Mouse (Mus musculus) liver, postnatal 0 days (tissue): Measurements from ENCODE around the gene Mtss1l. TPM values are rescaled to one million over a fixed set of nuclear protein-coding genes. Genes with fewer than 3 reads are reported as not detected.

ENCODE experiments used
- ATAC-seq: fragments of 200-750 bp; cut with Nextera tagmentation; 2 replicates; pipeline ENCODE4 v1.8.0; 2017; ENCODE audit warnings: mild to moderate bottlenecking, moderate library complexity
- DNase-seq: peaks from one replicate; pipeline ENCODE4 v3.0.0-alpha.2; 2016
- H3K27ac ChIP-seq: fragments of 300-500 bp; sonication (generic); 2 replicates; pipeline ENCODE4 v1.5.1; 2014; ENCODE audit warnings: antibody characterized with exemption, moderate library complexity, mild to moderate bottlenecking, low read depth
- H3K27me3 ChIP-seq: fragments of 300-500 bp; sonication (generic); 2 replicates; pipeline ENCODE4 v1.6.1; 2014; ENCODE audit warnings: low read length, control low read depth, mixed read lengths; ENCODE audit not compliant: insufficient read depth
- H3K36me3 ChIP-seq: fragments of 300-500 bp; sonication (generic); replicated peaks from 2 replicates; pipeline ENCODE4 v1.6.1; 2014; ENCODE audit warnings: mild to moderate bottlenecking, control low read depth, low read length, moderate library complexity, mixed read lengths; ENCODE audit not compliant: insufficient read depth
- H3K4me1 ChIP-seq: fragments of 300-500 bp; sonication (generic); 2 replicates; pipeline ENCODE4 v1.6.1; 2014; ENCODE audit warnings: antibody characterized with exemption, mild to moderate bottlenecking, control low read depth; ENCODE audit not compliant: insufficient read depth
- H3K4me2 ChIP-seq: fragments of 300-500 bp; sonication (generic); 2 replicates; pipeline ENCODE4 v1.6.1; 2014; ENCODE audit warnings: low read depth, mild to moderate bottlenecking, low read length, moderate library complexity, mixed read lengths
- H3K4me3 ChIP-seq: fragments of 300-500 bp; sonication (generic); 2 replicates; pipeline ENCODE4 v1.5.1; 2014; ENCODE audit warnings: low read depth, low read length
- H3K9ac ChIP-seq: fragments of 300-500 bp; sonication (generic); replicated peaks from 2 replicates; pipeline ENCODE4 v1.6.1; 2014; ENCODE audit warnings: mild to moderate bottlenecking, moderate library complexity
- H3K9me3 ChIP-seq: fragments of 300-500 bp; sonication (generic); 2 replicates; pipeline ENCODE4 v1.6.1; 2016; ENCODE audit warnings: mild to moderate bottlenecking, control low read depth, low read length, mixed read lengths
- CTCF ChIP-seq: sonication (generic); IDR thresholded peaks from 2 replicates; pipeline ENCODE4 v1.5.1; 2016; ENCODE audit warnings: antibody characterized with exemption, low read depth
- EP300 ChIP-seq: IDR thresholded peaks from 2 replicates; pipeline ENCODE4 v1.6.1; 2016; ENCODE audit warnings: antibody characterized with exemption, low read depth, mild to moderate bottlenecking
- WGBS: fragments of 180-500 bp; shearing (Covaris S2); extraction: QIAGEN DNeasy Blood & Tissue Kit; methylation state at CpG from one replicate; pipeline ENCODE4 v1.1.7; 2014; ENCODE audit not compliant: insufficient replicate concordance; 5-methylcytosine and 5-hydroxymethylcytosine counted together
- polyA plus RNA-seq: library from polyadenylated mRNA; unstranded; fragments of >200 nt; fragmentation: Nextera tagmentation; extraction: Ambion mirVana; gene quantifications from 2 replicates; pipeline ENCODE4 v1.2.1, GENCODE M21; 2015

The Mtss1l gene
- polyA plus RNA-seq, 1 experiment from 2014 or later, result 1.2 TPM

GRCm38 (mm10) chr8:110704103-110704502 is 17.2 kb upstream of the Mtss1l start:
- Histone ChIP-seq H3K36me3 (peaks cover 3% of the 10 kb centered on the region), H3K4me1 (no peaks in the 10 kb centered on the region), H3K4me3 (no peak overlapping the region), H3K27ac (no peak overlapping the region), H3K4me2 (no peak overlapping the region), H3K9me3 (no peaks in the 10 kb centered on the region), H3K9ac (no peak overlapping the region), H3K27me3 (no peaks in the 10 kb centered on the region)
- TF ChIP-seq CTCF (no peak), EP300 (no peak)
- WGBS, result 76% methylated on average over 3 of the region's 3 CpGs
- ATAC-seq (no peak), DNase-seq (no peak)

- WGBS, result 70% methylated on average over 14 of the region's 14 CpGs
- H3K27ac ChIP-seq, result no peak overlapping the region
- DNase-seq (no peak), ATAC-seq (peak; percentile 49; the same call in 1 of the 2 replicates)
- no peak overlapping the region for H3K9ac ChIP-seq
- no peaks in the 10 kb centered on the region for H3K27me3 ChIP-seq
- H3K9me3 ChIP-seq, result no peaks in the 10 kb centered on the region
- no peak overlapping the region for H3K4me3 ChIP-seq
- H3K4me1 ChIP-seq, result no peaks in the 10 kb centered on the region
- TF ChIP-seq EP300, result no peak
- no peak for TF ChIP-seq CTCF
- no peaks in the 10 kb centered on the region for H3K36me3 ChIP-seq
- no peak overlapping the region for H3K4me2 ChIP-seq
Measured at GRCm38 (mm10) chr8:110705391-110706287, 15.6 kb upstream of the Mtss1l start.

- H3K4me2 ChIP-seq, result no peak overlapping the region
- peaks cover 5% of the 10 kb centered on the region for H3K36me3 ChIP-seq
- H3K9ac ChIP-seq, result no peak overlapping the region
- H3K4me3 ChIP-seq, result no peak overlapping the region
- TF ChIP-seq CTCF (no peak), EP300 (no peak)
- no peak overlapping the region for H3K27ac ChIP-seq
- no peaks in the 10 kb centered on the region for H3K4me1 ChIP-seq
- ATAC-seq (no peak), DNase-seq (no peak)
- WGBS, result 82% methylated on average over 3 of the region's 3 CpGs
- H3K9me3 ChIP-seq, result no peaks in the 10 kb centered on the region
- no peaks in the 10 kb centered on the region for H3K27me3 ChIP-seq
Measured at GRCm38 (mm10) chr8:110706288-110706870, 14.9 kb upstream of the Mtss1l start.

- TF ChIP-seq EP300 (no peak), CTCF (no peak)
- no peak overlapping the region for H3K27ac ChIP-seq
- DNase-seq, result no peak
Measured at GRCm38 (mm10) chr8:110708429-110708828, 12.8 kb upstream of the Mtss1l start.

GRCm38 (mm10) chr8:110710593-110710992 is 10.7 kb upstream of the Mtss1l start:
- 0 out of 2 replicates have a peak overlapping the region, but pooled peaks have one; percentile 22 for H3K27ac ChIP-seq
- H3K36me3 ChIP-seq, result peaks cover 18% of the 10 kb centered on the region
- no peak overlapping the region for H3K4me3 ChIP-seq
- TF ChIP-seq CTCF, result no peak
- no peak overlapping the region for H3K9ac ChIP-seq
- WGBS, result 84% methylated on average over 3 of the region's 3 CpGs
- H3K9me3 ChIP-seq, result no peaks in the 10 kb centered on the region
- DNase-seq (no peak), ATAC-seq (no peak)
- no peaks in the 10 kb centered on the region for H3K27me3 ChIP-seq
- no peak overlapping the region for H3K4me2 ChIP-seq
- H3K4me1 ChIP-seq, result no peaks in the 10 kb centered on the region

More at GRCm38 (mm10) chr8:110708429-110708828, 12.8 kb upstream of the Mtss1l start:
- H3K4me3 ChIP-seq, result no peak overlapping the region
- H3K9ac ChIP-seq, result no peak overlapping the region
- H3K27me3 ChIP-seq, result no peaks in the 10 kb centered on the region
- 83% methylated on average over 11 of the region's 11 CpGs for WGBS
- H3K4me2 ChIP-seq, result no peak overlapping the region
- H3K4me1 ChIP-seq, result no peaks in the 10 kb centered on the region
- ATAC-seq, result no peak
- H3K9me3 ChIP-seq, result no peaks in the 10 kb centered on the region
- peaks cover 18% of the 10 kb centered on the region for H3K36me3 ChIP-seq

GRCm38 (mm10) chr8:110711271-110711934 is 9.9 kb upstream of the Mtss1l start:
- Histone ChIP-seq H3K36me3 (peaks cover 18% of the 10 kb centered on the region), H3K27ac (peak overlapping the region; percentile 22; the same call in 1 of the 2 replicates)
- no peak for DNase-seq

More at GRCm38 (mm10) chr8:110711271-110711934, 9.9 kb upstream of the Mtss1l start:
- H3K9ac ChIP-seq, result no peak overlapping the region
- no peak overlapping the region for H3K4me3 ChIP-seq
- TF ChIP-seq CTCF (no peak; the same call in 1 of the 2 replicates), EP300 (no peak)
- no peaks in the 10 kb centered on the region for H3K9me3 ChIP-seq
- no peak overlapping the region for H3K4me2 ChIP-seq
- peak; percentile 48; the same call in 1 of the 2 replicates for ATAC-seq
- H3K4me1 ChIP-seq, result no peaks in the 10 kb centered on the region
- 67% methylated on average over 13 of the region's 13 CpGs for WGBS
- H3K27me3 ChIP-seq, result no peaks in the 10 kb centered on the region
